Mouse (Mus musculus) E14TG2a.4 (cell line): ENCODE measurements at regions not wholly inside any gene's neighbourhood (a gene's known extent, or its start where the extent isn't known, plus 50 kb on each side); places are given as distances from the start of the nearest gene placed in this dataset.

Source experiments
- CTCF ChIP-seq: conservative IDR thresholded peaks from 2 replicates; pipeline ENCODE4 v1.5.1; 2014; ENCODE audit warnings: low read length
- POU5F1 ChIP-seq: IDR thresholded peaks from 2 replicates; pipeline ENCODE4 v1.6.1; 2014; ENCODE audit warnings: low read length, borderline replicate concordance

DNA sequence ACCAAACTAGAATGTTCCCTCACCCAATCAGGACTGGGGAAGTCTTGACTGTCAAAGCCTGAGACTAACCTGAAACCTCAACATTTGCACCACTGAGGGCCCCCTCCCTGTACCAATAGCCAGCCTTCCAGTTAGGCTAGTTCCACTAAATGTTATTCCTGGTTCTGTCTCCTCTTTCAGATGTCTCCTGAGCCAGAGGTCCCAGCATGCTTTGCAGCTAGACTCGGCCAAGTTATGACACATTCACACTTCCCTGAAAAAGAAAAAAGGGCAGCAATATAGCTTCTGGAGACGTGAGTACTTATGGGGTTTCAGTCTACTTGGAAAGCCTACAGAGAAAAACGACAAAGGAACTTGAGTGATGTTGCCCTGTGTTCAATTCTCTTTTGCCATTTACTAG, 308.1 kb downstream of the Gm826 start:
- TF ChIP-seq CTCF (no peak), POU5F1 (no peak)
